Mouse (Mus musculus) E14TG2a.4 (cell line): ENCODE measurements around the gene Gm20458.
A peak's percentile ranks its signal among the peaks of the same experiment; 100 is the strongest.

Experiments
- H3K27me3 ChIP-seq: 2 replicates; pipeline ENCODE4 v1.6.1; 2014; ENCODE audit warnings: low read length, control low read depth; ENCODE audit not compliant: insufficient read depth
- H3K36me3 ChIP-seq: 2 replicates; pipeline ENCODE4 v1.6.1; 2014; ENCODE audit warnings: low read length, control low read depth; ENCODE audit not compliant: insufficient read depth
- H3K4me1 ChIP-seq: replicated peaks from 2 replicates; pipeline ENCODE4 v1.6.1; 2014; ENCODE audit warnings: low read depth, low read length, control low read depth
- H3K4me3 ChIP-seq: replicated peaks from 2 replicates; pipeline ENCODE4 v1.5.1; 2014; ENCODE audit warnings: mild to moderate bottlenecking, low read length
- H3K9me3 ChIP-seq: 2 replicates; pipeline ENCODE4 v1.6.1; 2014; ENCODE audit warnings: low read length, control low read depth
- CTCF ChIP-seq: conservative IDR thresholded peaks from 2 replicates; pipeline ENCODE4 v1.5.1; 2014; ENCODE audit warnings: low read length
- NANOG ChIP-seq: IDR thresholded peaks from 2 replicates; pipeline ENCODE4 v1.6.1; 2014; ENCODE audit warnings: borderline replicate concordance, low read length, mixed read lengths
- POU5F1 ChIP-seq: IDR thresholded peaks from 2 replicates; pipeline ENCODE4 v1.6.1; 2014; ENCODE audit warnings: low read length, borderline replicate concordance

The Gm20458 gene

DNA sequence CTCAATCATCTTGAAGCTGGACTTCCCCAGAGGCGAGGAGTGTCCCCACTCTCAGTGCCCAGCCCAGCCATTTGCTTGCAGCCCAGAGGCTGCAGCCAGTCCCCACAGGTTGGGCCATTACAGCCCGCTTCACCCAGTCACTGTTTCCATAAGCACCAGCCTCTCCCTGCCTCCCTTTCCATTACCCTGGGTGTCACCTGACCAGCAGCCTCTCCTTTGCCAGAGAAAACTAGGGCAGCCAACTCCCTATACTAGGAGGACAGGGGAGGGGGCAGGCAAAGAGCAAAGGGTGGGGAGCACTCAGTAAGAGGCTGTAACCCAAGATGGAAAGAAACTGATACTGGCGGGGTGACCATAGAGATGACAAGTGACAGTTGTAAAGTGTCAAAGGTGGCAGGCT is 23.8 kb upstream of the Gm20458 start:
- no peak for TF ChIP-seq NANOG
- TF ChIP-seq POU5F1, result no peak
- TF ChIP-seq CTCF, result no peak

GRCm38 (mm10) chr2:164437710-164438109 is 23.1 kb upstream of the Gm20458 start:
- no peak for TF ChIP-seq CTCF
- no peak for TF ChIP-seq NANOG
- TF ChIP-seq POU5F1, result no peak
- H3K36me3 ChIP-seq, result peaks cover 5% of the 10 kb centered on the region; the same call in 1 of the 2 replicates
- H3K4me3 ChIP-seq, result no peak overlapping the region
- H3K4me1 ChIP-seq, result peaks cover 95% of the 10 kb centered on the region
- peaks cover 90% of the 10 kb centered on the region for H3K27me3 ChIP-seq
- no peaks in the 10 kb centered on the region for H3K9me3 ChIP-seq

More for the DNA sequence above, 23.8 kb upstream of the Gm20458 start:
- peaks cover 95% of the 10 kb centered on the region for H3K4me1 ChIP-seq
- H3K4me3 ChIP-seq, result peak overlapping the region; percentile 27
- no peaks in the 10 kb centered on the region for H3K9me3 ChIP-seq
- peaks cover 90% of the 10 kb centered on the region for H3K27me3 ChIP-seq
- H3K36me3 ChIP-seq, result peaks cover 5% of the 10 kb centered on the region; the same call in 1 of the 2 replicates

- no peaks in the 10 kb centered on the region for H3K9me3 ChIP-seq
- H3K27me3 ChIP-seq, result peaks cover 86% of the 10 kb centered on the region
- no peak for TF ChIP-seq POU5F1
- peaks cover 92% of the 10 kb centered on the region for H3K4me1 ChIP-seq
- H3K36me3 ChIP-seq, result peaks cover 5% of the 10 kb centered on the region; the same call in 1 of the 2 replicates
- H3K4me3 ChIP-seq, result no peak overlapping the region
These were observed 22.5 kb upstream of the Gm20458 start for GRCm38 (mm10) chr2:164438257-164438656.

- H3K4me3 ChIP-seq, result no peak overlapping the region
These were observed 21.8 kb upstream of the Gm20458 start for GRCm38 (mm10) chr2:164439001-164439421.

GRCm38 (mm10) chr2:164440314-164440713 is 20.5 kb upstream of the Gm20458 start:
- H3K4me1 ChIP-seq, result peaks cover 92% of the 10 kb centered on the region
- H3K36me3 ChIP-seq, result peaks cover 5% of the 10 kb centered on the region; the same call in 1 of the 2 replicates
- H3K4me3 ChIP-seq, result no peak overlapping the region
- H3K9me3 ChIP-seq, result no peaks in the 10 kb centered on the region
- H3K27me3 ChIP-seq, result peaks cover 75% of the 10 kb centered on the region
- no peak for TF ChIP-seq NANOG
- no peak for TF ChIP-seq CTCF
- TF ChIP-seq POU5F1, result no peak

More at GRCm38 (mm10) chr2:164439001-164439421, 21.8 kb upstream of the Gm20458 start:
- no peak for TF ChIP-seq CTCF
- TF ChIP-seq NANOG, result no peak
- TF ChIP-seq POU5F1, result no peak
- Histone ChIP-seq H3K9me3 (no peaks in the 10 kb centered on the region), H3K36me3 (peaks cover 5% of the 10 kb centered on the region; the same call in 1 of the 2 replicates), H3K27me3 (peaks cover 83% of the 10 kb centered on the region), H3K4me1 (peaks cover 92% of the 10 kb centered on the region)

- Histone ChIP-seq H3K36me3 (peaks cover 5% of the 10 kb centered on the region; the same call in 1 of the 2 replicates), H3K4me3 (peak overlapping the region; percentile 92), H3K9me3 (no peaks in the 10 kb centered on the region), H3K4me1 (peaks cover 88% of the 10 kb centered on the region), H3K27me3 (peaks cover 67% of the 10 kb centered on the region)
- TF ChIP-seq NANOG, result no peak
- TF ChIP-seq POU5F1, result no peak
- TF ChIP-seq CTCF, result no peak
These were observed 19.6 kb upstream of the Gm20458 start for GRCm38 (mm10) chr2:164441155-164441554.

DNA sequence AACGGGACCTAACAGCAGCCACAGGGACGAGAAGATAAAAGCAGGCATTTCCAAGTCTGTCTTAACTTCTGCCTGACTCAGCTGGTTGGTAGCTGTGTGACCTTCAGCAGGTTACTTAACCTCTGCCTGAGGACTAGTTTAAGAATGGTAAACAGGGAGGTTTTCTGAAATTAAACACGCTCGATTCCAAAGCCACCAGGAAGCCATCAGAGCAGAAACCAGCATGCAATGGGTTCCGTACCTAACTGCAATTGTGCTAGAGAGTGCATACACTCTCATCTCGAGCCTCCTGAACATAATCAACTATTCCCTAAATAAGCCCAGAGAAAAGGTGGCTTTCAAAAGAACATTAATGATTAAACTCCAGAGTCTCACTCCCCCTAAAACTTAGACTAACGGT is 19.0 kb upstream of the Gm20458 start:
- no peaks in the 10 kb centered on the region for H3K9me3 ChIP-seq
- peak overlapping the region; percentile 92 for H3K4me3 ChIP-seq
- H3K4me1 ChIP-seq, result peaks cover 82% of the 10 kb centered on the region
- H3K27me3 ChIP-seq, result peaks cover 62% of the 10 kb centered on the region
- peaks cover 5% of the 10 kb centered on the region; the same call in 1 of the 2 replicates for H3K36me3 ChIP-seq
- TF ChIP-seq CTCF (no peak), NANOG (no peak), POU5F1 (no peak)

- peaks cover 56% of the 10 kb centered on the region for H3K27me3 ChIP-seq
- H3K9me3 ChIP-seq, result no peaks in the 10 kb centered on the region
- TF ChIP-seq CTCF (no peak), POU5F1 (no peak)
- peaks cover 5% of the 10 kb centered on the region; the same call in 1 of the 2 replicates for H3K36me3 ChIP-seq
- H3K4me1 ChIP-seq, result peaks cover 75% of the 10 kb centered on the region
- H3K4me3 ChIP-seq, result peak overlapping the region; percentile 92
These were observed 18.3 kb upstream of the Gm20458 start for GRCm38 (mm10) chr2:164442315-164443050.
